Mouse (Mus musculus): ENCODE results near the gene Sms. TPM values are rescaled to one million over a fixed set of nuclear protein-coding genes. Genes with fewer than 3 reads are reported as not detected.

Gene Sms
- polyA plus RNA-seq, 1 experiment from 2014 or later = 67.2 TPM

DNA sequence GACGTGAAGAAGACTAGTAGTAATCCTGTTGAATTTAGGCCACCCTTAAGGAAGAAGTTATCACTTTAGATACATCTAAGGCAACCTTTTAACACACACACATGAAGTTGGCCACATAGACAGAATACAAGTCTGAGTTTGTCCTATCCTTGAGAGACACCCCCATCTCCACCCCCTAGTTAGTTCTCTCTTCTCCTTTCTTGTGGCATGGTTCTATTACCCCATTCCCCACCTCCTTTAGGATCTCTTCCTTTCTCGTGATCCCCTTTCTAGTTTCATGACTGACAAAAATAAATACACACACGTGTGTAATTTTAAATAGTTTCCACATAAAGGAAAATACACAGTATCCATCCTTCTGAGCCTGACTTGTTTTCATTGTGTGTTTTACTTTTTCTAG is 23.3 kb downstream of the Sms start:
- Histone ChIP-seq H3K9ac (ENCODE audit: low read depth, low read length) (no peak overlapping the region), H3K27me3 (replicated peaks; ENCODE audit: control insufficient read depth, insufficient read depth, low read length) (no peaks in the 10 kb centered on the region), H3K4me2 (ENCODE audit: low read depth, low read length) (no peak overlapping the region), H3K36me3 (ENCODE audit: control insufficient read depth, insufficient read depth, low read length) (no peaks in the 10 kb centered on the region), H3K4me1 (ENCODE audit: control insufficient read depth, insufficient read depth, low read length) (no peaks in the 10 kb centered on the region), H3K27ac (replicated peaks; ENCODE audit: low read depth, low read length) (no peak overlapping the region), H3K9me3 (ENCODE audit: control insufficient read depth, low read length) (no peaks in the 10 kb centered on the region), H3K4me3 (ENCODE audit: low read depth, low read length) (no peak overlapping the region)
- WGBS = 66% methylated on average over 3 of the region's 3 CpGs
- no peak for ATAC-seq (ENCODE audit: low read depth)
- no peak for DNase-seq (ENCODE audit: low spot score)

- Histone ChIP-seq H3K9ac (ENCODE audit: low read depth, low read length) (no peak overlapping the region), H3K9me3 (ENCODE audit: control insufficient read depth, low read length) (no peaks in the 10 kb centered on the region), H3K4me3 (ENCODE audit: low read depth, low read length) (no peak overlapping the region), H3K4me2 (ENCODE audit: low read depth, low read length) (no peak overlapping the region), H3K4me1 (ENCODE audit: control insufficient read depth, insufficient read depth, low read length) (no peaks in the 10 kb centered on the region), H3K27me3 (replicated peaks; ENCODE audit: control insufficient read depth, insufficient read depth, low read length) (no peaks in the 10 kb centered on the region), H3K27ac (replicated peaks; ENCODE audit: low read depth, low read length) (no peak overlapping the region), H3K36me3 (ENCODE audit: control insufficient read depth, insufficient read depth, low read length) (no peaks in the 10 kb centered on the region)
- ATAC-seq (ENCODE audit: low read depth) = no peak
- WGBS = 31% methylated on average over 2 of the region's 2 CpGs
- no peak for DNase-seq (ENCODE audit: low spot score)
Observed at GRCm38 (mm10) chrX:157468055-157468454, 24.0 kb downstream of the Sms start.

DNA sequence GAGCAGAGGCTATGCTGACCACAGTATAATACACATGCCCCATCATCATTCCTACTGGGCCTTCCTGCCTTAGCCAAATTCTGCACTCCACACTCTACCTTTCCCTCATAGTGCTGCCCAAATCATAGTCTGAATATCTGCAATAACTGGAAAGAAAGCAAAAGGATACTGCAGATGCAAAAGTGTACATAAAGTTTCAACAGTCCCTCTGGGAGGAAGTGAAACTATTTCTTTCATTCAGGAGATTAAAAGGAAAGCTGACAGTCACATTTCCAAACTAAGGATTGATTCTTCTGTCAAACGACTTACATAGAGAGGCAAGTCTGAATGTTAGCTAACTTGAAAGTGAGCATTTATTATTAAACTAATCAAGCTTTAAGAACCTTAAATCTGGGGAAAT is 26.1 kb downstream of the Sms start:
- DNase-seq (ENCODE audit: low spot score) = no peak
- Histone ChIP-seq H3K4me3 (ENCODE audit: low read depth, low read length) (no peak overlapping the region), H3K9ac (ENCODE audit: low read depth, low read length) (no peak overlapping the region), H3K27me3 (replicated peaks; ENCODE audit: control insufficient read depth, insufficient read depth, low read length) (no peaks in the 10 kb centered on the region), H3K4me1 (ENCODE audit: control insufficient read depth, insufficient read depth, low read length) (no peaks in the 10 kb centered on the region), H3K4me2 (ENCODE audit: low read depth, low read length) (no peak overlapping the region), H3K27ac (replicated peaks; ENCODE audit: low read depth, low read length) (no peak overlapping the region), H3K36me3 (ENCODE audit: control insufficient read depth, insufficient read depth, low read length) (no peaks in the 10 kb centered on the region), H3K9me3 (ENCODE audit: control insufficient read depth, low read length) (no peaks in the 10 kb centered on the region)
- WGBS = 62% methylated on average over 1 of the region's 1 CpGs
- no peak for ATAC-seq (ENCODE audit: low read depth)

DNA sequence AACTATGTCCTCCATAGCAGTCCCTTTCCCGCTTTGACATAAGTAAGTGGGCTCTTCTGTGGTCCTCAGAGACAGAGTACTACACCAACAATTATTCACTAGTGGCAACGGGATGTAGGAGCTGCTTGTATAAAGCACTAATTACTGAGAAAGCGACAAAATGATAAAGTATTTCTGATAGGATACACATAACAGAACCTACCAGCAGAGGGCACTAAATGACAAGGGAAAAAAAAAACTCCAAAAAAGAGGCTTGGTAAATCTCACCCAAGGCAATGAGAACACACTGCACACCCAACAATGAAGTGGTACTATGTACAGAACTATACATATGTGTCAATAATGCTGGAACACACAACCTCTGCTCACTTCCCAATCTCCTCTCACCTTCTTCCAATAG is 29.4 kb downstream of the Sms start:
- Histone ChIP-seq H3K4me3 (ENCODE audit: low read depth, low read length) (no peak overlapping the region), H3K27me3 (replicated peaks; ENCODE audit: control insufficient read depth, insufficient read depth, low read length) (no peaks in the 10 kb centered on the region), H3K36me3 (ENCODE audit: control insufficient read depth, insufficient read depth, low read length) (0 out of 2 replicates have a peak, but pooled peaks cover 6% of the 10 kb centered on the region), H3K27ac (replicated peaks; ENCODE audit: low read depth, low read length) (no peak overlapping the region), H3K9me3 (ENCODE audit: control insufficient read depth, low read length) (no peaks in the 10 kb centered on the region), H3K4me1 (ENCODE audit: control insufficient read depth, insufficient read depth, low read length) (no peaks in the 10 kb centered on the region), H3K9ac (ENCODE audit: low read depth, low read length) (no peak overlapping the region), H3K4me2 (ENCODE audit: low read depth, low read length) (no peak overlapping the region)
- ATAC-seq (ENCODE audit: low read depth) = no peak
- 75% methylated on average over 3 of the region's 3 CpGs for WGBS
- DNase-seq (ENCODE audit: low spot score) = no peak

- Histone ChIP-seq H3K27me3 (replicated peaks; ENCODE audit: control insufficient read depth, insufficient read depth, low read length) (no peaks in the 10 kb centered on the region), H3K9ac (ENCODE audit: low read depth, low read length) (no peak overlapping the region), H3K4me3 (ENCODE audit: low read depth, low read length) (no peak overlapping the region), H3K4me1 (ENCODE audit: control insufficient read depth, insufficient read depth, low read length) (no peaks in the 10 kb centered on the region), H3K36me3 (ENCODE audit: control insufficient read depth, insufficient read depth, low read length) (0 out of 2 replicates have a peak, but pooled peaks cover under 1% of the 10 kb centered on the region), H3K4me2 (ENCODE audit: low read depth, low read length) (no peak overlapping the region), H3K9me3 (ENCODE audit: control insufficient read depth, low read length) (no peaks in the 10 kb centered on the region), H3K27ac (replicated peaks; ENCODE audit: low read depth, low read length) (no peak overlapping the region)
- DNase-seq (ENCODE audit: low spot score) = no peak
- WGBS = 42% methylated on average over 1 of the region's 1 CpGs
- no peak for ATAC-seq (ENCODE audit: low read depth)
Observed at GRCm38 (mm10) chrX:157454430-157454829, 37.7 kb downstream of the Sms start.

DNA sequence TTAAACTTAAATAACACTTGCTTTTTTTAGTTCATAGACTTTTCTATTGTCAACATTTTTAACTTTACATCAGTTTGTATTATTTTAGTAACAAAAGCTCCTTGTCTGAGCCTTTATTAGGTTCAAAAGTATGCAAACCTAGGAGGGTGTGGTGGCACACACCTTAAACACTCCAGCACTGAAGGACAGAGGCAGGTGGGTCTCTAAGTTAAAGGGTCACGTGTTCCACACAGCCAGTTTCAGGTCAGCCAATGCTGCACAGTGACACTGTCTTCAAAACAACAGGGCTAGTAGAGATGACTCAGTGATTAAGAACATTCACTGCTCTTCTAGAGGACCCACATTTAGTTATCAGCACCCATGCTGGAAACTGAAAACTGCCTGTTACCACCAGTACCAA is 43.1 kb downstream of the Sms start:
- Histone ChIP-seq H3K4me2 (ENCODE audit: low read depth, low read length) (no peak overlapping the region), H3K9ac (ENCODE audit: low read depth, low read length) (no peak overlapping the region), H3K27ac (replicated peaks; ENCODE audit: low read depth, low read length) (no peak overlapping the region), H3K27me3 (replicated peaks; ENCODE audit: control insufficient read depth, insufficient read depth, low read length) (no peaks in the 10 kb centered on the region), H3K9me3 (ENCODE audit: control insufficient read depth, low read length) (no peaks in the 10 kb centered on the region), H3K36me3 (ENCODE audit: control insufficient read depth, insufficient read depth, low read length) (no peaks in the 10 kb centered on the region), H3K4me1 (ENCODE audit: control insufficient read depth, insufficient read depth, low read length) (no peaks in the 10 kb centered on the region), H3K4me3 (ENCODE audit: low read depth, low read length) (no peak overlapping the region)
- no peak for DNase-seq (ENCODE audit: low spot score)
- 81% methylated on average over 1 of the region's 1 CpGs for WGBS
- no peak for ATAC-seq (ENCODE audit: low read depth)

DNA sequence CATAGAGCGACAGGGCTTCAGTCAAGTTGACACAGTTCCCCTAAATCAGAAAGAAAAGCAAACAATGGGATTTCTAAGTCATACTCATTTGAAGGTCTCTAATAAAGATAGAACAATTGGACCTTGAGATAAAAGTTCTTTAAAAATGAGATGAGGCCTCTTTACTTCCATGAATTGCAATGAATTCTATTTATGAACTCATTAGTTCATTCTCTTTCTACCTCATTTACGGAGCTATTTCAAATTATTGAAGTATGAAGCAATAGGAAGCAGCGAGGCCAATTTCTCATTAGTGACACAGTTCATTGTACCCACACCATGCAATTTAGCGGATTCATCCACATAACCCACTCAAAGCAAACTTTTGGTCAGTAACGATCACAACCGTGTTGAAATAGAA is 44.7 kb downstream of the Sms start:
- Histone ChIP-seq H3K4me3 (ENCODE audit: low read depth, low read length) (no peak overlapping the region), H3K27ac (replicated peaks; ENCODE audit: low read depth, low read length) (no peak overlapping the region), H3K4me1 (ENCODE audit: control insufficient read depth, insufficient read depth, low read length) (no peaks in the 10 kb centered on the region), H3K9ac (ENCODE audit: low read depth, low read length) (no peak overlapping the region), H3K36me3 (ENCODE audit: control insufficient read depth, insufficient read depth, low read length) (0 out of 2 replicates have a peak, but pooled peaks cover 4% of the 10 kb centered on the region), H3K9me3 (ENCODE audit: control insufficient read depth, low read length) (no peaks in the 10 kb centered on the region), H3K27me3 (replicated peaks; ENCODE audit: control insufficient read depth, insufficient read depth, low read length) (no peaks in the 10 kb centered on the region), H3K4me2 (ENCODE audit: low read depth, low read length) (no peak overlapping the region)
- 84% methylated on average over 6 of the region's 6 CpGs for WGBS
- ATAC-seq (ENCODE audit: low read depth) (no peak), DNase-seq (ENCODE audit: low spot score) (no peak)

GRCm38 (mm10) chrX:157434768-157435167 is 57.3 kb downstream of the Sms start:
- Histone ChIP-seq H3K9ac (ENCODE audit: low read depth, low read length) (no peak overlapping the region), H3K9me3 (ENCODE audit: control insufficient read depth, low read length) (no peaks in the 10 kb centered on the region), H3K4me3 (ENCODE audit: low read depth, low read length) (no peak overlapping the region), H3K4me1 (ENCODE audit: control insufficient read depth, insufficient read depth, low read length) (no peaks in the 10 kb centered on the region), H3K4me2 (ENCODE audit: low read depth, low read length) (no peak overlapping the region), H3K36me3 (ENCODE audit: control insufficient read depth, insufficient read depth, low read length) (no peaks in the 10 kb centered on the region), H3K27ac (replicated peaks; ENCODE audit: low read depth, low read length) (no peak overlapping the region), H3K27me3 (replicated peaks; ENCODE audit: control insufficient read depth, insufficient read depth, low read length) (no peaks in the 10 kb centered on the region)
- no peak for ATAC-seq (ENCODE audit: low read depth)
- WGBS = 94% methylated on average over 1 of the region's 1 CpGs
- DNase-seq (ENCODE audit: low spot score) = no peak

GRCm38 (mm10) chrX:157419451-157419850 is 72.6 kb downstream of the Sms start:
- Histone ChIP-seq H3K9me3 (ENCODE audit: control insufficient read depth, low read length) (no peaks in the 10 kb centered on the region), H3K4me3 (ENCODE audit: low read depth, low read length) (no peak overlapping the region), H3K4me2 (ENCODE audit: low read depth, low read length) (no peak overlapping the region), H3K4me1 (ENCODE audit: control insufficient read depth, insufficient read depth, low read length) (no peaks in the 10 kb centered on the region), H3K36me3 (ENCODE audit: control insufficient read depth, insufficient read depth, low read length) (no peaks in the 10 kb centered on the region), H3K27me3 (replicated peaks; ENCODE audit: control insufficient read depth, insufficient read depth, low read length) (no peaks in the 10 kb centered on the region), H3K9ac (ENCODE audit: low read depth, low read length) (no peak overlapping the region), H3K27ac (replicated peaks; ENCODE audit: low read depth, low read length) (no peak overlapping the region)
- no peak for DNase-seq (ENCODE audit: low spot score)
- ATAC-seq (ENCODE audit: low read depth) = no peak
- WGBS = 50% methylated on average over 2 of the region's 2 CpGs

Measured in embryonic facial prominence, embryonic 14.5 days (tissue).